Mouse (Mus musculus): ENCODE data around the gene Hoxd1. TPM values are rescaled to one million over a fixed set of nuclear protein-coding genes. Genes with fewer than 3 reads are reported as not detected.

Hoxd1 gene
- polyA plus RNA-seq, 1 experiment from 2014 or later: 11.9 TPM

GRCm38 (mm10) chr2:74741979-74742277 is 20.9 kb upstream of the Hoxd1 start:
- H3K9ac ChIP-seq: no peak overlapping the region
- no peak overlapping the region for H3K4me3 ChIP-seq
- peaks cover 98% of the 10 kb centered on the region for H3K27me3 ChIP-seq
- H3K27ac ChIP-seq: no peak overlapping the region
- no peaks in the 10 kb centered on the region for H3K36me3 ChIP-seq
- ATAC-seq (ENCODE audit: insufficient number of reproducible peaks, insufficient read depth, low FRiP score, low TSS enrichment): no peak
- no peak overlapping the region for H3K4me2 ChIP-seq (replicated peaks)
- no peaks in the 10 kb centered on the region for H3K9me3 ChIP-seq
- H3K4me1 ChIP-seq: no peaks in the 10 kb centered on the region

GRCm38 (mm10) chr2:74745540-74746297 is 17.1 kb upstream of the Hoxd1 start:
- WGBS: 0% methylated on average over 6 of the region's 6 CpGs
- no peaks in the 10 kb centered on the region for H3K9me3 ChIP-seq
- H3K9ac ChIP-seq: no peak overlapping the region
- no peak overlapping the region for H3K27ac ChIP-seq
- peaks cover 7% of the 10 kb centered on the region for H3K4me1 ChIP-seq
- no peaks in the 10 kb centered on the region for H3K36me3 ChIP-seq
- H3K4me3 ChIP-seq: no peak overlapping the region
- ATAC-seq (ENCODE audit: insufficient number of reproducible peaks, insufficient read depth, low FRiP score, low TSS enrichment): no peak
- peaks cover 88% of the 10 kb centered on the region for H3K27me3 ChIP-seq
- H3K4me2 ChIP-seq (replicated peaks): no peak overlapping the region

GRCm38 (mm10) chr2:74746298-74746921 is 16.4 kb upstream of the Hoxd1 start:
- H3K36me3 ChIP-seq: no peaks in the 10 kb centered on the region
- no peak overlapping the region for H3K27ac ChIP-seq
- no peak for ATAC-seq (ENCODE audit: insufficient number of reproducible peaks, insufficient read depth, low FRiP score, low TSS enrichment)
- H3K9me3 ChIP-seq: no peaks in the 10 kb centered on the region
- peaks cover 7% of the 10 kb centered on the region for H3K4me1 ChIP-seq
- 1% methylated on average over 58 of the region's 58 CpGs for WGBS
- H3K9ac ChIP-seq: no peak overlapping the region
- peak overlapping the region; percentile 12; the same call in 1 of the 2 replicates for H3K4me3 ChIP-seq
- H3K27me3 ChIP-seq: peaks cover 88% of the 10 kb centered on the region
- peak overlapping the region; percentile 1 for H3K4me2 ChIP-seq (replicated peaks)

- no peak for ATAC-seq (ENCODE audit: insufficient number of reproducible peaks, insufficient read depth, low FRiP score, low TSS enrichment)
- 2% methylated on average over 24 of the region's 24 CpGs for WGBS
- Histone ChIP-seq H3K27me3 (peaks cover 88% of the 10 kb centered on the region), H3K4me1 (peaks cover 7% of the 10 kb centered on the region), H3K36me3 (no peaks in the 10 kb centered on the region), H3K9ac (no peak overlapping the region), H3K4me3 (0 out of 2 replicates have a peak overlapping the region, but pooled peaks have one; percentile 12), H3K27ac (no peak overlapping the region), H3K4me2 (replicated peaks) (peak overlapping the region; percentile 1), H3K9me3 (no peaks in the 10 kb centered on the region)
These were observed 15.8 kb upstream of the Hoxd1 start for GRCm38 (mm10) chr2:74747006-74747405.

- H3K4me2 ChIP-seq (replicated peaks): no peak overlapping the region
- H3K9me3 ChIP-seq: no peaks in the 10 kb centered on the region
- H3K4me3 ChIP-seq: no peak overlapping the region
- no peak overlapping the region for H3K27ac ChIP-seq
- no peak overlapping the region for H3K9ac ChIP-seq
- 5% methylated on average over 11 of the region's 11 CpGs for WGBS
- peaks cover 10% of the 10 kb centered on the region for H3K4me1 ChIP-seq
- H3K27me3 ChIP-seq: peaks cover 88% of the 10 kb centered on the region
- ATAC-seq (ENCODE audit: insufficient number of reproducible peaks, insufficient read depth, low FRiP score, low TSS enrichment): no peak
- H3K36me3 ChIP-seq: no peaks in the 10 kb centered on the region
These were observed 15.1 kb upstream of the Hoxd1 start for GRCm38 (mm10) chr2:74747661-74748141.

- Histone ChIP-seq H3K27me3 (peaks cover 90% of the 10 kb centered on the region), H3K27ac (no peak overlapping the region), H3K4me1 (peaks cover 14% of the 10 kb centered on the region), H3K4me3 (no peak overlapping the region), H3K36me3 (no peaks in the 10 kb centered on the region), H3K9me3 (no peaks in the 10 kb centered on the region), H3K9ac (no peak overlapping the region), H3K4me2 (replicated peaks) (no peak overlapping the region)
- WGBS: 4% methylated on average over 9 of the region's 9 CpGs
- no peak for ATAC-seq (ENCODE audit: insufficient number of reproducible peaks, insufficient read depth, low FRiP score, low TSS enrichment)
These were observed 14.3 kb upstream of the Hoxd1 start for GRCm38 (mm10) chr2:74748436-74748995.

DNA sequence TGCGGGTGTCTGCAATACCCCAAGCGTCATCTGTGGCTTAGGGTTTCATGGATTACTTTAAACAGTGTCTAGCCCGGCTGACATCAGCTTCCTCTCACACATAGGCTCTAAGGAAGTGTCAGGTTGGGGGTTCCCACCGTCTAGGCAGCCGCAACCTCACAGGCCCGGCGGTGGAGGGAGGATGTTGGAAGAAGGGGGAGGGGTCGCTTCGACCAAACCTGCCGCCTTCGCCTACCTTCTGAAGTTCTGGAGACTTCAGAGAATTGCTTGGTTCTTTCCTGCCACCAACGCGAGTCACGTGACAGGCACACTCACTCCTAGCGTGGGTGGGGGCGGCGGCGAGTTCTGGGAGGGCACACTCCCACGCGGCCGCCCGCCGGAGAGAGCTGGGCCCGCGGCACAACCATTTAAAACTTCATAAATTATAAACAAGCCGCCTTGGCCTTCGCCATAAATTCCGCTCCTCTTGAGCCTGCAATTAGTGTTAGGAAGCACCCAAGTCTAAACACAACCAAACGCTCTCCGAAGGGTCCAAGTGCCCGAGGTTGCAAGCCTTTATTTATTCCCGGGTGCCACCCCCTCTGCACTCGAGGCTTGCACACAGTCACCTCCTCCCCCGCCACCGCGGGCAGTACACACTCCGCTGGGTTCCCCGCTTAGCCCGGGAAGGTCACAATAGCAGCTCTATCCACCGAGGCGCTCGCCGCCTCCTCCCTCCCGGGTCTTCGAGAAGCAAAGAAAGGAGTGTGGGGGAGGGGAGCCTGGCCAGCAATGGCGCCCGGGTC is 13.3 kb upstream of the Hoxd1 start:
- H3K4me1 ChIP-seq: peaks cover 14% of the 10 kb centered on the region
- no peaks in the 10 kb centered on the region for H3K36me3 ChIP-seq
- H3K4me2 ChIP-seq (replicated peaks): peak overlapping the region; percentile 40
- H3K9me3 ChIP-seq: no peaks in the 10 kb centered on the region
- WGBS: under 1% methylated on average over 47 of the region's 47 CpGs
- no peak overlapping the region for H3K9ac ChIP-seq
- H3K27me3 ChIP-seq: peaks cover 90% of the 10 kb centered on the region
- ATAC-seq (ENCODE audit: insufficient number of reproducible peaks, insufficient read depth, low FRiP score, low TSS enrichment): no peak
- no peak overlapping the region for H3K27ac ChIP-seq
- peak overlapping the region; percentile 22 for H3K4me3 ChIP-seq

DNA sequence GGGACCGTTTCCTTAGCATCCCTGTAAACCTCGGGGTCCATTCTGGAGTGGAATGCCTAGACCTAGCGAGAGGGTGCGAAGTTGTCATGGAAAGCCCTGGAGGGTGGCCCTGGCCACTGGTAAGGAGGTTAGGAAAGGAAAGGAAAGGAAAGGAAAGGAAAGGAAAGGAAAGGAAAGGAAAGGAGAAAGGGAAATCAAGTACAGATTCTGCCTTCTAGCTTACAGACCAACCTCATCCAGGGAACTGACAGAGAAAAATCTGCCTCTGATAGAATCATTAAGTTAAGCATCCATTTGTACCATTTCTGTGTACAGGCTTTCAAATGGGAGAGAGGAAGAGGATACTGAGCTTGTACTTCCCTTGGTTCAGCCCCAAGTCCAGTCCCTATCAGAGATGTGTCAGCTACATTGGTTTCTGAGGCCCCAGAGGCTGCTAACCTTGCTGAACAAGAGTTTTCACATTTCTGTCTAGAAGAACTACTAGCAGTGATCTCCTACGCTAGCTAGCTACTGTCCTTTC is 12.0 kb upstream of the Hoxd1 start:
- Histone ChIP-seq H3K9me3 (no peaks in the 10 kb centered on the region), H3K4me3 (no peak overlapping the region), H3K27ac (no peak overlapping the region), H3K36me3 (no peaks in the 10 kb centered on the region), H3K27me3 (peaks cover 87% of the 10 kb centered on the region), H3K4me1 (peaks cover 14% of the 10 kb centered on the region), H3K9ac (no peak overlapping the region), H3K4me2 (replicated peaks) (no peak overlapping the region)
- 19% methylated on average over 5 of the region's 5 CpGs for WGBS
- ATAC-seq (ENCODE audit: insufficient number of reproducible peaks, insufficient read depth, low FRiP score, low TSS enrichment): no peak

- Histone ChIP-seq H3K27me3 (peaks cover 87% of the 10 kb centered on the region), H3K4me3 (no peak overlapping the region), H3K27ac (no peak overlapping the region), H3K4me1 (peaks cover 14% of the 10 kb centered on the region), H3K9me3 (no peaks in the 10 kb centered on the region), H3K36me3 (no peaks in the 10 kb centered on the region), H3K4me2 (replicated peaks) (no peak overlapping the region), H3K9ac (no peak overlapping the region)
- no peak for ATAC-seq (ENCODE audit: insufficient number of reproducible peaks, insufficient read depth, low FRiP score, low TSS enrichment)
- 71% methylated on average over 1 of the region's 1 CpGs for WGBS
These were observed 10.9 kb upstream of the Hoxd1 start for GRCm38 (mm10) chr2:74751861-74752260.

DNA sequence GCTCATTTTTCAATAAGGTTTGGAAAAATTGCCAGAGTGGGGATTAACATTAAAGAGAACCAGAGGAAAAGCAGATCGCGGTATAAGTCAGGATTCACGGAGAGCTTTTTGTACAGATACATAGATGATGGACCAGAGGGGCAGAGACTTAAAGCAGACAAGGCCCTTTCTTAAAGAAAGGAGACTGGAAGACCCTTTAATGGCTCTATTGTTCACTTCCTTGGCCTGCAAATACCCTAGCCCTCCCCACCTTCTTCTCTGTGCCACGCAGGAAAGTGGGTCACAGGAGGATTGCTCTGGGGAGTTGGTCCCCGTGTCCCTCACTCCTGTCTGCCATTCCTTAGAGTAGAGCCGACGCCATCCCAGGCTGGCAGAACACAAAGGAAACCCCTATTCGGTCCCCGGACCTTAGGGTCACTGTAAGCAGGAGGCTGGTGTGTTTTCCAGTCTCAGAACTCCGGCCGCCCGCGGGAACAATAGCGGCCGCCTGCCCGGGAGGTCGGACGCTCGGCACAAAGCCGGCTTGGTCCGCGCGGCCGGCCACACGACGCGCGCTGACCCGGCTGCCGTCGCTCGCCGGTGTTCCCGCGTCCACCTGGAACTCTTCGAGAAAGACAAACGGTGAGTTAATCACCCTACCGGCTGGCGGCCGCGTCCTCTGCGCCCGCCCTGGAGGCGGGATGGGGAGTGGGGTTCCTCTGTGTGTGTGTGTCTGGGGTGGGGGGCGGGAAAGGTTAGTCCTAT is 10.2 kb upstream of the Hoxd1 start:
- ATAC-seq (ENCODE audit: insufficient number of reproducible peaks, insufficient read depth, low FRiP score, low TSS enrichment): 0 out of 2 replicates have a peak, but pooled peaks have one; percentile 10
- Histone ChIP-seq H3K9ac (no peak overlapping the region), H3K36me3 (no peaks in the 10 kb centered on the region), H3K4me3 (peak overlapping the region; percentile 30), H3K27me3 (peaks cover 86% of the 10 kb centered on the region), H3K4me2 (replicated peaks) (peak overlapping the region; percentile 49), H3K9me3 (no peaks in the 10 kb centered on the region), H3K27ac (no peak overlapping the region), H3K4me1 (peaks cover 14% of the 10 kb centered on the region)
- WGBS: under 1% methylated on average over 45 of the region's 45 CpGs

- Histone ChIP-seq H3K9me3 (no peaks in the 10 kb centered on the region), H3K27ac (no peak overlapping the region), H3K27me3 (peaks cover 88% of the 10 kb centered on the region), H3K9ac (no peak overlapping the region), H3K36me3 (no peaks in the 10 kb centered on the region), H3K4me3 (peak overlapping the region; percentile 30), H3K4me2 (replicated peaks) (peak overlapping the region; percentile 49), H3K4me1 (peaks cover 14% of the 10 kb centered on the region)
- no peak for ATAC-seq (ENCODE audit: insufficient number of reproducible peaks, insufficient read depth, low FRiP score, low TSS enrichment)
- WGBS: 1% methylated on average over 24 of the region's 25 CpGs
These were observed 9.6 kb upstream of the Hoxd1 start for GRCm38 (mm10) chr2:74753175-74753523.
